Mouse (Mus musculus): ENCODE measurements around the gene Uap1l1. TPM values are rescaled to one million over a fixed set of nuclear protein-coding genes. Genes with fewer than 3 reads are reported as not detected.

The Uap1l1 gene
- polyA plus RNA-seq, 1 experiment = 40.0 TPM

GRCm38 (mm10) chr2:25354211-25354610, 11.3 kb downstream of the Uap1l1 start:
- TF ChIP-seq CTCF (IDR thresholded peaks at IDR 0.05; ENCODE audit: borderline replicate concordance, insufficient read depth, low read length) = no peak
- peaks cover 2% of the 10 kb centered on the region; the same call in 1 of the 2 replicates for H3K4me1 ChIP-seq (ENCODE audit: control insufficient read depth, insufficient read depth, low read length)
- H3K4me3 ChIP-seq (ENCODE audit: insufficient read depth, low read length) = no peak overlapping the region
- H3K27ac ChIP-seq (ENCODE audit: insufficient read depth, low read length) = no peak overlapping the region

- Histone ChIP-seq H3K27ac (ENCODE audit: insufficient read depth, low read length) (no peak overlapping the region), H3K4me3 (ENCODE audit: insufficient read depth, low read length) (no peak overlapping the region), H3K4me1 (ENCODE audit: control insufficient read depth, insufficient read depth, low read length) (no peaks in the 10 kb centered on the region)
- TF ChIP-seq POLR2A (IDR thresholded peaks at IDR 0.05; ENCODE audit: low read depth, low read length) (no peak), CTCF (IDR thresholded peaks at IDR 0.05; ENCODE audit: borderline replicate concordance, insufficient read depth, low read length) (no peak)
These were observed 14.8 kb downstream of the Uap1l1 start for GRCm38 (mm10) chr2:25350701-25351100.

GRCm38 (mm10) chr2:25349499-25349898, 16.0 kb downstream of the Uap1l1 start:
- no peak for TF ChIP-seq CTCF (IDR thresholded peaks at IDR 0.05; ENCODE audit: borderline replicate concordance, insufficient read depth, low read length)
- no peak for TF ChIP-seq POLR2A (IDR thresholded peaks at IDR 0.05; ENCODE audit: low read depth, low read length)
- Histone ChIP-seq H3K4me1 (ENCODE audit: control insufficient read depth, insufficient read depth, low read length) (no peaks in the 10 kb centered on the region), H3K27ac (ENCODE audit: insufficient read depth, low read length) (no peak overlapping the region), H3K4me3 (ENCODE audit: insufficient read depth, low read length) (no peak overlapping the region)

GRCm38 (mm10) chr2:25348162-25348561, 17.3 kb downstream of the Uap1l1 start:
- Histone ChIP-seq H3K4me3 (ENCODE audit: insufficient read depth, low read length) (no peak overlapping the region), H3K27ac (ENCODE audit: insufficient read depth, low read length) (no peak overlapping the region), H3K4me1 (ENCODE audit: control insufficient read depth, insufficient read depth, low read length) (no peaks in the 10 kb centered on the region)
- TF ChIP-seq CTCF (IDR thresholded peaks at IDR 0.05; ENCODE audit: borderline replicate concordance, insufficient read depth, low read length) = no peak
- TF ChIP-seq POLR2A (IDR thresholded peaks at IDR 0.05; ENCODE audit: low read depth, low read length) = no peak

GRCm38 (mm10) chr2:25338303-25338702, 27.2 kb downstream of the Uap1l1 start:
- Histone ChIP-seq H3K4me1 (ENCODE audit: control insufficient read depth, insufficient read depth, low read length) (no peaks in the 10 kb centered on the region), H3K4me3 (ENCODE audit: insufficient read depth, low read length) (no peak overlapping the region), H3K27ac (ENCODE audit: insufficient read depth, low read length) (no peak overlapping the region)
- TF ChIP-seq CTCF (IDR thresholded peaks at IDR 0.05; ENCODE audit: borderline replicate concordance, insufficient read depth, low read length) (no peak), POLR2A (IDR thresholded peaks at IDR 0.05; ENCODE audit: low read depth, low read length) (no peak)

GRCm38 (mm10) chr2:25333569-25333968, 31.9 kb downstream of the Uap1l1 start:
- Histone ChIP-seq H3K27ac (ENCODE audit: insufficient read depth, low read length) (no peak overlapping the region), H3K4me1 (ENCODE audit: control insufficient read depth, insufficient read depth, low read length) (0 out of 2 replicates have a peak, but pooled peaks cover 3% of the 10 kb centered on the region), H3K4me3 (ENCODE audit: insufficient read depth, low read length) (peak overlapping the region; percentile 82)
- TF ChIP-seq POLR2A (IDR thresholded peaks at IDR 0.05; ENCODE audit: low read depth, low read length) (no peak), CTCF (IDR thresholded peaks at IDR 0.05; ENCODE audit: borderline replicate concordance, insufficient read depth, low read length) (no peak)

- H3K4me1 ChIP-seq (ENCODE audit: control insufficient read depth, insufficient read depth, low read length) = 0 out of 2 replicates have a peak, but pooled peaks cover 3% of the 10 kb centered on the region
- TF ChIP-seq CTCF (IDR thresholded peaks at IDR 0.05; ENCODE audit: borderline replicate concordance, insufficient read depth, low read length) = peak; percentile 7; the same call in 1 of the 2 replicates
- TF ChIP-seq POLR2A (IDR thresholded peaks at IDR 0.05; ENCODE audit: low read depth, low read length) = peak; percentile 90
- 0 out of 2 replicates have a peak within 1 kb of the TSS, but pooled peaks have one; percentile 12 for H3K27ac ChIP-seq (ENCODE audit: insufficient read depth, low read length)
- H3K4me3 ChIP-seq (ENCODE audit: insufficient read depth, low read length) = peak within 1 kb of the TSS; percentile 82
These were observed 33.0 kb downstream of the Uap1l1 start, which contains the start of gene Man1b1 for GRCm38 (mm10) chr2:25332286-25333160. TSS of gene Man1b1 (plus strand) at chr2:25332338.

- Histone ChIP-seq H3K27ac (ENCODE audit: insufficient read depth, low read length) (no peak overlapping the region), H3K4me1 (ENCODE audit: control insufficient read depth, insufficient read depth, low read length) (0 out of 2 replicates have a peak, but pooled peaks cover 3% of the 10 kb centered on the region), H3K4me3 (ENCODE audit: insufficient read depth, low read length) (peak overlapping the region; percentile 82)
- TF ChIP-seq CTCF (IDR thresholded peaks at IDR 0.05; ENCODE audit: borderline replicate concordance, insufficient read depth, low read length) (no peak), POLR2A (IDR thresholded peaks at IDR 0.05; ENCODE audit: low read depth, low read length) (no peak)
These were observed 34.0 kb downstream of the Uap1l1 start for GRCm38 (mm10) chr2:25331470-25331869.

GRCm38 (mm10) chr2:25328440-25328839, 37.0 kb downstream of the Uap1l1 start:
- TF ChIP-seq CTCF (IDR thresholded peaks at IDR 0.05; ENCODE audit: borderline replicate concordance, insufficient read depth, low read length) = no peak
- TF ChIP-seq POLR2A (IDR thresholded peaks at IDR 0.05; ENCODE audit: low read depth, low read length) = no peak
- Histone ChIP-seq H3K4me3 (ENCODE audit: insufficient read depth, low read length) (no peak overlapping the region), H3K27ac (ENCODE audit: insufficient read depth, low read length) (no peak overlapping the region), H3K4me1 (ENCODE audit: control insufficient read depth, insufficient read depth, low read length) (0 out of 2 replicates have a peak, but pooled peaks cover 3% of the 10 kb centered on the region)

- Histone ChIP-seq H3K27ac (ENCODE audit: insufficient read depth, low read length) (no peak overlapping the region), H3K4me3 (ENCODE audit: insufficient read depth, low read length) (no peak overlapping the region), H3K4me1 (ENCODE audit: control insufficient read depth, insufficient read depth, low read length) (no peaks in the 10 kb centered on the region)
- TF ChIP-seq POLR2A (IDR thresholded peaks at IDR 0.05; ENCODE audit: low read depth, low read length) (no peak), CTCF (IDR thresholded peaks at IDR 0.05; ENCODE audit: borderline replicate concordance, insufficient read depth, low read length) (no peak)
These were observed 39.4 kb downstream of the Uap1l1 start for GRCm38 (mm10) chr2:25326036-25326435.
